Mouse (Mus musculus): ENCODE measurements around the gene Neurl1b. TPM values are rescaled to one million over a fixed set of nuclear protein-coding genes. Genes with fewer than 3 reads are reported as not detected.
A peak's percentile ranks its signal among the peaks of the same experiment; 100 is the strongest.

The Neurl1b gene
- polyA plus RNA-seq, 1 experiment from 2014 or later, result 2.3 TPM

DNA sequence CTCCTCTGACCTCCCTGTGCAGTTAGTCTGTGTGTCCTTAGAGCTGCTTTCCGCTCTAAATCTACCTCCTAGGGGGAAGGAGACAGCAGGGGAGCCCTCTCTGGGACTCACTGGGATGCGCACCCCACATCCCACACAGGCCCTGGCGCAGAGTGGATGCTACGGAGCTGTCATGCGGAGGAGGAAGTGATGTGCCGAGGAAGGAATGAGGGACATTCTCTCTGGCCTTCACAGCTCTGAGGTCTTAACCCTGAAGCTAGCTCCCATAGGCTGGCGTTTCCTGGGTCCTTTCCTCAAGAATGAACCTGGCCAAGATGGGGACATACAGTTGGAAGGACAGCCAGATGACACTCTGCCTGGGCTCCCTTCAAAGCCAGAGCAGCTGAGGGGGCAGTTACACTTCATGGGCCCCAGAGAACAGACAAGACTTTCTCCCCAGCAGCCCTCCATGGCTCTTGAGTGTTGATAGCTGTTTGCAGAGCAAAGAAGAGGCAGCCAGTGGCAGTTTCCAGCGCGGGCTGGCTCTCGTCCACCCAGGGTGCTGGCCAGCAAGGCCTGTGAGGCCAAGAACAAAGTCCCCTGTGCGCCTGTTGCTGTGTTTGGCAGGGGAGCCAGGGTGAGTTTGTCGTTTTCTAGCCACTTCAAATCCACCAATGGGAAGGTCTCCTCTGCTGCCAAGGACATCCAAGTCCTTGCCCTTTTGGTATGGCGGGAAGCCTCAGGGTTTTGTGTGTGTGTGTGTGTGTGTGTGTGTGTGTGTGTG, 10.5 kb downstream of the Neurl1b start:
- Histone ChIP-seq H3K4me1 (peaks cover 55% of the 10 kb centered on the region), H3K27me3 (replicated peaks) (no peaks in the 10 kb centered on the region; the same call in 1 of the 2 replicates), H3K9me3 (no peaks in the 10 kb centered on the region), H3K9ac (peak overlapping the region; percentile 71), H3K4me3 (peak overlapping the region; percentile 9; the same call in 1 of the 2 replicates), H3K36me3 (peaks cover 2% of the 10 kb centered on the region; the same call in 1 of the 2 replicates), H3K27ac (replicated peaks) (peak overlapping the region; percentile 93), H3K4me2 (peak overlapping the region; percentile 53)
- no peak; the same call in 1 of the 2 replicates for ATAC-seq (ENCODE audit: extremely low read depth, insufficient number of reproducible peaks, low FRiP score, low TSS enrichment)
- 33% methylated on average over 13 of the region's 13 CpGs for WGBS

GRCm38 (mm10) chr17:26433295-26433694, 18.7 kb downstream of the Neurl1b start:
- H3K36me3 ChIP-seq, result peaks cover 57% of the 10 kb centered on the region
- H3K9ac ChIP-seq, result no peak overlapping the region
- H3K4me3 ChIP-seq, result no peak overlapping the region
- H3K4me2 ChIP-seq, result no peak overlapping the region
- 50% methylated on average over 11 of the region's 11 CpGs for WGBS
- H3K4me1 ChIP-seq, result peaks cover 11% of the 10 kb centered on the region
- no peak for ATAC-seq (ENCODE audit: extremely low read depth, insufficient number of reproducible peaks, low FRiP score, low TSS enrichment)
- no peaks in the 10 kb centered on the region for H3K9me3 ChIP-seq
- no peak overlapping the region for H3K27ac ChIP-seq (replicated peaks)
- peaks cover 37% of the 10 kb centered on the region for H3K27me3 ChIP-seq (replicated peaks)

- peaks cover 55% of the 10 kb centered on the region for H3K27me3 ChIP-seq (replicated peaks)
- no peak overlapping the region for H3K27ac ChIP-seq (replicated peaks)
- no peak overlapping the region for H3K4me2 ChIP-seq
- no peak overlapping the region for H3K9ac ChIP-seq
- peaks cover 14% of the 10 kb centered on the region for H3K4me1 ChIP-seq
- no peaks in the 10 kb centered on the region for H3K9me3 ChIP-seq
- H3K36me3 ChIP-seq, result peaks cover 76% of the 10 kb centered on the region
- 77% methylated on average over 14 of the region's 14 CpGs for WGBS
- H3K4me3 ChIP-seq, result no peak overlapping the region
- ATAC-seq (ENCODE audit: extremely low read depth, insufficient number of reproducible peaks, low FRiP score, low TSS enrichment), result no peak
These were observed 22.6 kb downstream of the Neurl1b start for GRCm38 (mm10) chr17:26437089-26437815.

DNA sequence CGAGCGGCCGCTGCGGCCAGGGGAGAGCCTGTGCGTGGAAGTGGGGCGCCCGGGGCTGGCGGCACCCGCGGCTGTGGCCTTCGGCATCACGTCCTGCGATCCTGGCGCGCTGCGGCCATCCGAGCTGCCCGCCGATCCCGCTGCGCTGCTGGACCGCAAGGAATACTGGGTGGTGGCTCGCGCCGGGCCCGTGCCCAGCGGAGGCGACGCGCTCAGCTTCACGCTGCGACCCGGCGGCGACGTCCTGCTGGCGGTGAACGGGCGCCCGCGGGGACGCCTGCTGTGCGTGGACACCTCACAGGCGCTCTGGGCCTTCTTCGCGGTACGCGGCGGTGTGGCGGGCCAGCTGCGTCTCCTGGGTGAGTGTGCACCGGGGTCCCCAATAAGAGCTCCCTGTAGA, 24.4 kb downstream of the Neurl1b start:
- H3K4me3 ChIP-seq, result peak overlapping the region; percentile 51
- peak overlapping the region; percentile 72 for H3K4me2 ChIP-seq
- no peak overlapping the region for H3K27ac ChIP-seq (replicated peaks)
- peaks cover 13% of the 10 kb centered on the region for H3K4me1 ChIP-seq
- no peak for ATAC-seq (ENCODE audit: extremely low read depth, insufficient number of reproducible peaks, low FRiP score, low TSS enrichment)
- WGBS, result 13% methylated on average over 51 of the region's 52 CpGs
- no peaks in the 10 kb centered on the region for H3K9me3 ChIP-seq
- H3K27me3 ChIP-seq (replicated peaks), result peaks cover 55% of the 10 kb centered on the region
- peaks cover 67% of the 10 kb centered on the region for H3K36me3 ChIP-seq
- H3K9ac ChIP-seq, result peak overlapping the region; percentile 76

DNA sequence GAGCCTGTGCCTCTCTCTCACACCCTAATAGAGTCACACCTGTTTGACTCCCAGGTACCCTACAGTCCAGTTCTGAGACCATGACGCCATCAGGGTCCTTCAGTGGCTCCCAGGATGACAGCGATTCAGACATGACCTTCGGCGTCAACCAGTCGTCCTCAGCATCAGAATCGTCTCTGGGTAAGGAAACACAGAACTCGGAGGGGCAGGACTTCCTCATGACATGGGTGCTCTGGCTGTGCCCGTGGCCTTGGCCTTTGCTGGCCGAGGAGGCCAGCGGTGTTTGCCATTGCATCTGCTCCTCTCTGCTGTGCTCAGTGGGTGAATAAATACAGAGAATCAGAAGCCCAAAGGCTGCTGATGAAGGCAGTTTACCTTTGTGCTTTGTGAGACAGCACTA, 26.4 kb downstream of the Neurl1b start:
- no peak for ATAC-seq (ENCODE audit: extremely low read depth, insufficient number of reproducible peaks, low FRiP score, low TSS enrichment)

GRCm38 (mm10) chr17:26442197-26442596, 27.6 kb downstream of the Neurl1b start:
- ATAC-seq (ENCODE audit: extremely low read depth, insufficient number of reproducible peaks, low FRiP score, low TSS enrichment), result no peak
- no peak overlapping the region for H3K4me2 ChIP-seq
- H3K9ac ChIP-seq, result no peak overlapping the region
- 84% methylated on average over 6 of the region's 6 CpGs for WGBS
- no peaks in the 10 kb centered on the region for H3K9me3 ChIP-seq
- H3K27ac ChIP-seq (replicated peaks), result no peak overlapping the region
- H3K4me1 ChIP-seq, result peaks cover 17% of the 10 kb centered on the region
- H3K27me3 ChIP-seq (replicated peaks), result peaks cover 41% of the 10 kb centered on the region
- H3K4me3 ChIP-seq, result no peak overlapping the region
- H3K36me3 ChIP-seq, result peaks cover 73% of the 10 kb centered on the region

More for the DNA sequence above, 26.4 kb downstream of the Neurl1b start:
- Histone ChIP-seq H3K4me3 (no peak overlapping the region), H3K36me3 (peaks cover 70% of the 10 kb centered on the region), H3K9me3 (no peaks in the 10 kb centered on the region), H3K27me3 (replicated peaks) (peaks cover 52% of the 10 kb centered on the region), H3K4me2 (no peak overlapping the region), H3K4me1 (peaks cover 17% of the 10 kb centered on the region), H3K9ac (no peak overlapping the region), H3K27ac (replicated peaks) (no peak overlapping the region)
- WGBS, result 82% methylated on average over 10 of the region's 10 CpGs

DNA sequence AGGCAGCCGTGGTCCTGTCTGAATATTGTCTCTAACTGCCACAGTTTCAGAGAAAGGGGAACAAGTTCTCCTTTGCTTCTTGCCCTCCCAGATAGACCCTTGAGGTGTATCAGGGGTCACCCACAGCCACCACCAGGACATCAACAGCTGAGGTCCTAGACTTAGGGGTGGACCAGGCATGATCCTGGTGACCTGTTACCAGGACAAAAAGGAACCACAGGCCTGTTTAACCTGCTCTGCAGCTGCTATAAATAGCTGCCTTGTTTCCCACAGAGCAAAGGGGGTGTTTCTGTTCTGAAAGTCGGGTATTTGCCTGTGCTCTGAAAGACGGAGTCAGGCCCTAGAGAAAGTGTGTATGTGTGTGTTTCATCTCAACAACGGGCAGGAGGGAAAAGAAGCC, 29.2 kb downstream of the Neurl1b start:
- Histone ChIP-seq H3K4me1 (peaks cover 12% of the 10 kb centered on the region), H3K9me3 (no peaks in the 10 kb centered on the region), H3K36me3 (peaks cover 78% of the 10 kb centered on the region), H3K4me3 (no peak overlapping the region), H3K4me2 (no peak overlapping the region), H3K27me3 (replicated peaks) (peaks cover 24% of the 10 kb centered on the region), H3K27ac (replicated peaks) (no peak overlapping the region), H3K9ac (no peak overlapping the region)
- 55% methylated on average over 4 of the region's 4 CpGs for WGBS
- no peak for ATAC-seq (ENCODE audit: extremely low read depth, insufficient number of reproducible peaks, low FRiP score, low TSS enrichment)

DNA sequence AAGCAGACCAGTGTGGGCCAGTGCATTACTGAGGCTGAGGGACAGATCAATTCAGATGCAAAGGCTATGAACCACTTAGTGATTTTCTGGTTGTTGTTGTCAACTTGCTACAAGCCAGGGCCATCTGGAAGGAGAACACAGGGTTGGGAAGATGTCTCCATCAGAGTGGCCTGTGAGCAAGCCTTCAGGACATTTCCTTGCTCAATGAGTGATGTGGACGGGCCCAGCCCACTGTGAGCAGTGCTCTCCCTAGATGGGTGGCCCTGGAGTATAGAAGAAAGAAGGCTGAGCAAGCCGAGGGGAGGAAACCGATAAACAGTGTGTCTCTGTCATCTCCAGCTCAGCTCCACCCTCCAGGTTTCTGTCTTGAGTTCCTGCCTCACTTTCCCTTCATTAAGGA, 34.8 kb downstream of the Neurl1b start:
- Histone ChIP-seq H3K9me3 (no peaks in the 10 kb centered on the region), H3K27ac (replicated peaks) (no peak overlapping the region), H3K36me3 (peaks cover 40% of the 10 kb centered on the region), H3K27me3 (replicated peaks) (no peaks in the 10 kb centered on the region), H3K4me2 (no peak overlapping the region), H3K4me3 (no peak overlapping the region), H3K4me1 (peaks cover 19% of the 10 kb centered on the region), H3K9ac (no peak overlapping the region)
- 46% methylated on average over 3 of the region's 3 CpGs for WGBS
- no peak for ATAC-seq (ENCODE audit: extremely low read depth, insufficient number of reproducible peaks, low FRiP score, low TSS enrichment)

DNA sequence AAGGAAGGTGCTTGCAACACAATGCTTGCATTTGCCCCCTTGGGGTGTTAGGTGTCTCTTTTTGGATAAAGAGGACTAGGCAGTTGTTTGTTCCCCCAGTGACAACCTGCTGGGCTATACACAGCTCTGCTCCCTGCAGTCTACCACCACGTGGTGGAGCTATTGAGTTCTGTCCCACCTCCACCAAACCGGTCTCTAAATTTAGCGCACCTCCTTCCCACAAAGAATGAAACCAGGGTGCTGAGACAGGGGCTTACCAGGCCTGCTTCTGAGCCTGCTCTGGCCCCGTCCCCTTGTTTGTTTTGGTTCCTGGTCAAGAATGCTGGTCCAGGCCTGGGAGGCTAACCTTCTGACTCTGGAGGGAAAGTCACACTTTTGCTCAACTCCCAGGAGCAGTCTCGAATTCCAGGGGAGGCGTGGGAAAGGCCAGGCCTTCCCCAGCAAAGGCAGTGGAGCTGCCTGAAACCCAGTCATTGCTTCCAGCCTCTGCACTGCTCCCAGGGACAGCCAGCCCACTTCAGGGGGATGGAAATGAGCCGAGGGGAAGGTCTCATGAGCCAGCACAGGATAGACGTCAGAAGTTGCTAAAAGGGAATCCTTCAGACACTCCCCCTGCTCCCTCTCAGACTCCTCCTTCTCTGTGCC, 37.1 kb downstream of the Neurl1b start:
- no peaks in the 10 kb centered on the region for H3K9me3 ChIP-seq
- peaks cover 19% of the 10 kb centered on the region for H3K4me1 ChIP-seq
- ATAC-seq (ENCODE audit: extremely low read depth, insufficient number of reproducible peaks, low FRiP score, low TSS enrichment), result peak; percentile 7
- peak overlapping the region; percentile 43 for H3K4me2 ChIP-seq
- peaks cover 18% of the 10 kb centered on the region for H3K36me3 ChIP-seq
- H3K9ac ChIP-seq, result peak overlapping the region; percentile 55
- H3K27ac ChIP-seq (replicated peaks), result peak overlapping the region; percentile 71
- no peak overlapping the region for H3K4me3 ChIP-seq
- 23% methylated on average over 8 of the region's 8 CpGs for WGBS
- H3K27me3 ChIP-seq (replicated peaks), result no peaks in the 10 kb centered on the region

DNA sequence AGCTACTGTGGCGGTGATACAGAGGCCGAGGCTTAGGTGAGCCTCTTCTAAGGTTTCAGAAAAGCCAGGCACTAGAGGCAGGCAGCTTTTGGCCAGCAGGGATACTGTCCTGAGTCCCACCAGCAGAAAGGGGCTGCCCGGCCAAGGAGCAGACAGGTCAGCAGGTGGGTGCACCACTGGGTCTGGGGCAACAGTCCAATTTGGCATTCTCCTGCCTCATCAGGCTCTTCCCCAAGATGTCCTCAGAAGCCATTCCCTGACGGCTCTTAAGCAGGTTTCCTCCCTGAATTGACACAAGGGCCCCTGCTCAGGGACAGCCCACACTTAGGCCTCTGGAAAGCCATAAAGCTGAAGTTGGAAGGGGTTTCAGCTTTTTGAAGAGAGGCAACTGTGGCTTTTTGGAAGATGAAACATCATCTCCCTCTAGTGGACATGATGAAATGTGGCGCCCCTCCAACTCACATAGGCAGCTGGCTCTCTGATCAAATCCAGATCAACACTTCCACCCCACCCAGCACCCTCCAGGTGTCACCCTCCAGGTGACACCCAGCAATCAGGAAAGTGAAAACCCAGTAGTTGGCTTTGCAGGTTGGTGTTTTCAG, 37.8 kb downstream of the Neurl1b start:
- Histone ChIP-seq H3K36me3 (peaks cover 12% of the 10 kb centered on the region), H3K4me3 (no peak overlapping the region), H3K27me3 (replicated peaks) (no peaks in the 10 kb centered on the region), H3K27ac (replicated peaks) (peak overlapping the region; percentile 71), H3K9me3 (no peaks in the 10 kb centered on the region), H3K4me1 (peaks cover 19% of the 10 kb centered on the region), H3K4me2 (no peak overlapping the region), H3K9ac (peak overlapping the region; percentile 55; the same call in 1 of the 2 replicates)
- no peak for ATAC-seq (ENCODE audit: extremely low read depth, insufficient number of reproducible peaks, low FRiP score, low TSS enrichment)
- 50% methylated on average over 5 of the region's 5 CpGs for WGBS

- no peak overlapping the region for H3K4me3 ChIP-seq
- peaks cover 11% of the 10 kb centered on the region; the same call in 1 of the 2 replicates for H3K27me3 ChIP-seq (replicated peaks)
- no peak overlapping the region for H3K4me2 ChIP-seq
- H3K9me3 ChIP-seq, result no peaks in the 10 kb centered on the region
- no peak overlapping the region for H3K9ac ChIP-seq
- no peak overlapping the region for H3K27ac ChIP-seq (replicated peaks)
- no peak for ATAC-seq (ENCODE audit: extremely low read depth, insufficient number of reproducible peaks, low FRiP score, low TSS enrichment)
- H3K4me1 ChIP-seq, result peaks cover under 1% of the 10 kb centered on the region; the same call in 1 of the 2 replicates
- H3K36me3 ChIP-seq, result no peaks in the 10 kb centered on the region
These were observed 42.9 kb downstream of the Neurl1b start for GRCm38 (mm10) chr17:26457506-26457905.

Measured in heart, embryonic 13.5 days (tissue).